ENCODE assay signal across 8 mouse cellular contexts in genomic region chr9:37613911-37614280, GRCm38 (mm10). TPM values are rescaled to one million over a fixed set of nuclear protein-coding genes. Genes with fewer than 3 reads are reported as not detected.
A peak's percentile ranks its signal among the peaks of the same experiment; 100 is the strongest.
DNase-seq lines count a peak whose midpoint lies in the region; ATAC-seq and TF ChIP-seq lines count a peak whose summit lies in the region.

No protein-coding gene starts in this region.

- WGBS in kidney, adult 2 months = 21% methylated on average over 6 of the region's 6 CpGs
- 27% methylated on average over 6 of the region's 6 CpGs for WGBS in hindbrain, embryonic 12.5 days
- 23% methylated on average over 6 of the region's 6 CpGs for WGBS in midbrain, embryonic 11.5 days

- peak overlapping the region; percentile 36; the same call in 1 of the 2 replicates for H3K27ac ChIP-seq in kidney, adult 2 months (ENCODE audit: insufficient read depth, low read depth, low read length)
- no peak overlapping the region for H3K27ac ChIP-seq in bone marrow macrophage, adult 2 months (ENCODE audit: insufficient read depth, low read depth, low read length)
- peak overlapping the region; percentile 85 for H3K27ac ChIP-seq in hindbrain, embryonic 12.5 days
- no peak overlapping the region for H3K27ac ChIP-seq in midbrain, embryonic 11.5 days (ENCODE audit: low read depth, low read length)

- H3K27me3 ChIP-seq in kidney, adult 2 months (replicated peaks; ENCODE audit: control insufficient read depth, insufficient read depth, low read length) = no peaks in the 10 kb centered on the region
- no peaks in the 10 kb centered on the region for H3K27me3 ChIP-seq in hindbrain, embryonic 12.5 days
- no peaks in the 10 kb centered on the region; the same call in none of the 2 replicates for H3K27me3 ChIP-seq in midbrain, embryonic 11.5 days (ENCODE audit: control insufficient read depth, insufficient read depth, low read length)

- 0 out of 2 replicates have a peak, but pooled peaks cover 6% of the 10 kb centered on the region for H3K4me1 ChIP-seq in kidney, adult 2 months (ENCODE audit: control insufficient read depth, insufficient read depth, low read length)
- H3K4me1 ChIP-seq in bone marrow macrophage, adult 2 months (ENCODE audit: control insufficient read depth, insufficient read depth, low read length) = peaks cover 11% of the 10 kb centered on the region
- H3K4me1 ChIP-seq in hindbrain, embryonic 12.5 days = peaks cover 9% of the 10 kb centered on the region; the same call in 1 of the 2 replicates
- peaks cover 5% of the 10 kb centered on the region; the same call in 1 of the 2 replicates for H3K4me1 ChIP-seq in midbrain, embryonic 11.5 days (ENCODE audit: control insufficient read depth, insufficient read depth, low read length)

- no peaks in the 10 kb centered on the region for H3K9me3 ChIP-seq in hindbrain, embryonic 12.5 days (replicated peaks)
- H3K9me3 ChIP-seq in midbrain, embryonic 11.5 days (ENCODE audit: control insufficient read depth, low read length) = no peaks in the 10 kb centered on the region

- ATAC-seq in hindbrain, embryonic 12.5 days (ENCODE audit: low FRiP score) = peak; percentile 66
- ATAC-seq in midbrain, embryonic 11.5 days (ENCODE audit: low FRiP score) = peak; percentile 62; the same call in 1 of the 2 replicates

- H3K4me2 ChIP-seq in hindbrain, embryonic 12.5 days (replicated peaks) = peak overlapping the region; percentile 77
- peak overlapping the region; percentile 54 for H3K4me2 ChIP-seq in midbrain, embryonic 11.5 days

- TF ChIP-seq POLR2A in kidney, adult 2 months (IDR thresholded peaks at IDR 0.05; ENCODE audit: low read depth, low read length) = no peak
- no peak for TF ChIP-seq POLR2A in bone marrow macrophage, adult 2 months (IDR thresholded peaks at IDR 0.05; ENCODE audit: borderline replicate concordance, low read depth, low read length)

- no peak for TF ChIP-seq CTCF in kidney, adult 2 months (conservative IDR thresholded peaks at IDR 0.05; ENCODE audit: insufficient read depth, insufficient read length, low read depth, low read length)
- no peak for TF ChIP-seq CTCF in bone marrow macrophage, adult 2 months (IDR thresholded peaks at IDR 0.05; ENCODE audit: low read depth, low read length)

- H3K9ac ChIP-seq in hindbrain, embryonic 12.5 days = peak overlapping the region; percentile 52
- peak overlapping the region; percentile 72 for H3K9ac ChIP-seq in midbrain, embryonic 11.5 days (ENCODE audit: low read length)

- no peak for DNase-seq in kidney, adult 2 months
- no peak for DNase-seq in kidney, adult 18-20 months
- no peak for DNase-seq in midbrain, embryonic 11.5 days (ENCODE audit: low spot score, missing footprints)
- DNase-seq in urinary bladder, adult 2 months (ENCODE audit: low spot score) = no peak
- DNase-seq in ovary, postnatal 10 days (ENCODE audit: low spot score) = no peak
- no peak for DNase-seq in retina, postnatal 1 day

- peak overlapping the region; percentile 58 for H3K4me3 ChIP-seq in kidney, adult 2 months (ENCODE audit: insufficient read depth, low read depth, low read length)
- H3K4me3 ChIP-seq in bone marrow macrophage, adult 2 months (ENCODE audit: insufficient read depth, low read length) = peak overlapping the region; percentile 81
- H3K4me3 ChIP-seq in hindbrain, embryonic 12.5 days = peak overlapping the region; percentile 65
- peak overlapping the region; percentile 59 for H3K4me3 ChIP-seq in midbrain, embryonic 11.5 days (ENCODE audit: low read depth, low read length)

- H3K36me3 ChIP-seq in kidney, adult 2 months (ENCODE audit: control insufficient read depth, insufficient read depth, low read length) = no peaks in the 10 kb centered on the region
- no peaks in the 10 kb centered on the region for H3K36me3 ChIP-seq in hindbrain, embryonic 12.5 days
- no peaks in the 10 kb centered on the region for H3K36me3 ChIP-seq in midbrain, embryonic 11.5 days (ENCODE audit: control insufficient read depth, insufficient read depth, low read length)

RNA-seq across cellular contexts. Expression of gene Spa17, which starts 0.4 kb away (rescaled TPM):
- polyA plus RNA-seq in kidney, adult 2 months (2012; rRNA removed) = 3.1 and 3.5 TPM in 2 replicates
- polyA plus RNA-seq in bone marrow macrophage, adult 2 months (2012; ENCODE audit: insufficient read depth, insufficient read length, missing spikeins) = 1.3 and 1.6 TPM in 2 replicates
- 17.9 and 22.9 TPM in 2 replicates for polyA plus RNA-seq in hindbrain, embryonic 12.5 days (2016; fragmentation: Nextera tagmentation; extraction: Ambion mirVana)
- polyA plus RNA-seq in midbrain, embryonic 11.5 days (2014; fragmentation: Nextera tagmentation; extraction: Ambion mirVana) = 13.6 and 14.6 TPM in 2 replicates
- 2.2 and 3.8 TPM in 2 replicates for polyA plus RNA-seq in urinary bladder, adult 2 months (2012; rRNA removed)

RNA-seq across cellular contexts. Expression of gene Tbrg1, which starts 43.2 kb away (rescaled TPM):
- polyA plus RNA-seq in kidney, adult 2 months (2012; rRNA removed) = 34.6 and 34.8 TPM in 2 replicates
- polyA plus RNA-seq in bone marrow macrophage, adult 2 months (2012; ENCODE audit: insufficient read depth, insufficient read length, missing spikeins) = 36.4 and 36.5 TPM in 2 replicates
- 129 and 140 TPM in 2 replicates for polyA plus RNA-seq in hindbrain, embryonic 12.5 days (2016; fragmentation: Nextera tagmentation; extraction: Ambion mirVana)
- 143 and 146 TPM in 2 replicates for polyA plus RNA-seq in midbrain, embryonic 11.5 days (2014; fragmentation: Nextera tagmentation; extraction: Ambion mirVana)
- 77.0 and 83.6 TPM in 2 replicates for polyA plus RNA-seq in urinary bladder, adult 2 months (2012; rRNA removed)

RNA-seq across cellular contexts. Expression of gene Panx3, which starts 55.1 kb away (rescaled TPM):
- not detected in 2 replicates for polyA plus RNA-seq in kidney, adult 2 months (2012; rRNA removed)
- polyA plus RNA-seq in bone marrow macrophage, adult 2 months (2012; ENCODE audit: insufficient read depth, insufficient read length, missing spikeins) = not detected in 2 replicates
- 0.79 and 3.0 TPM in 2 replicates for polyA plus RNA-seq in hindbrain, embryonic 12.5 days (2016; fragmentation: Nextera tagmentation; extraction: Ambion mirVana)
- 0.08 and 0.10 TPM in 2 replicates for polyA plus RNA-seq in midbrain, embryonic 11.5 days (2014; fragmentation: Nextera tagmentation; extraction: Ambion mirVana)
- not detected in 2 replicates for polyA plus RNA-seq in urinary bladder, adult 2 months (2012; rRNA removed)

RNA-seq across cellular contexts. Expression of gene Siae, which starts 58.4 kb away (rescaled TPM):
- 17.8 and 18.3 TPM in 2 replicates for polyA plus RNA-seq in kidney, adult 2 months (2012; rRNA removed)
- polyA plus RNA-seq in bone marrow macrophage, adult 2 months (2012; ENCODE audit: insufficient read depth, insufficient read length, missing spikeins) = 28.8 and 31.5 TPM in 2 replicates
- polyA plus RNA-seq in hindbrain, embryonic 12.5 days (2016; fragmentation: Nextera tagmentation; extraction: Ambion mirVana) = 9.4 and 12.1 TPM in 2 replicates
- polyA plus RNA-seq in midbrain, embryonic 11.5 days (2014; fragmentation: Nextera tagmentation; extraction: Ambion mirVana) = 7.7 and 8.5 TPM in 2 replicates
- 16.6 and 17.1 TPM in 2 replicates for polyA plus RNA-seq in urinary bladder, adult 2 months (2012; rRNA removed)

Comparison
In these comparisons a context has a peak if more than half of its experiments do, and no peak if none do; other contexts are left out.
1. H3K27ac ChIP-seq: peak in kidney, adult 2 months (single experiment) and hindbrain, embryonic 12.5 days (single experiment); none in bone marrow macrophage, adult 2 months (single experiment) and midbrain, embryonic 11.5 days (single experiment).
2. Peak in every context shown above with its lines, with median percentiles within 50 percentile points of each other: H3K4me3 ChIP-seq.